Mouse (Mus musculus): ENCODE results near the gene Tmem121. TPM values are rescaled to one million over a fixed set of nuclear protein-coding genes. Genes with fewer than 3 reads are reported as not detected.

Tmem121 gene
- polyA plus RNA-seq, 1 experiment from 2014 or later, result 6.7 TPM

DNA sequence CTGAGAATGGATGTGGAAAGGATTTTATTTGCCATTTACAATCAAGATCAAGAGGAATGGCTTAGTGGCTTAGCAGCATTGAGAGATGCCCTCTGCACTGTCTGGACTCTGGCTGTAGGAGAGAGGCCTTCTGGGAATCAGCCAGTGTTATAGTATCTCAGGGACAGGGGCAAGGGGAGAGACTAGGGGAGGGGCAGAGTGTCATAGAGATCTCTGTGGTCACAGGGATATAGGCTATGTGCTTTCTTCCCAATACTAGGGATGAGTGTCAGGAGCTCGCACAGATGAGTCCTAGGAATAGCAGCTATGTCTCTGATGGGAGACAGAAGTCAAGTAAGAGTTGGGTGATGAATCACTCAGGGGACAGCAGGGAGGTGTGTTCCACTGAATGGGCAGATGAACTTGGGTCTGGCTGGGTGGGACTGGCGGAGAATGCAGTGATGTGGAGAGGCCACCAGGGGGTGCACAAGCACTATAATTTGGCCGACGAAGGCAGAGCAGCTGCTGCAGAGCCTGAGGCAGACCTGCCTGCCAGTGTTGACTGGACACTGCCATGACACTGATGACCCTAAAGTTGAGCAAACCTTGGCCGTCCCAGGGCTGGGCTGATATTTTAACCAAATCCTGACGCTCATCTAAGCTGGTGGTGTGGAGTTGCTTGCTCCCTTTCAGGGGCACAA is 30.1 kb downstream of the Tmem121 start:
- Histone ChIP-seq H3K36me3 (no peaks in the 10 kb centered on the region), H3K27me3 (replicated peaks) (no peaks in the 10 kb centered on the region), H3K27ac (no peak overlapping the region), H3K9me3 (no peaks in the 10 kb centered on the region), H3K4me3 (replicated peaks) (no peak overlapping the region), H3K4me1 (replicated peaks) (no peaks in the 10 kb centered on the region), H3K4me2 (replicated peaks) (no peak overlapping the region), H3K9ac (no peak overlapping the region)
- ATAC-seq, result peak; percentile 20; the same call in 1 of the 2 replicates
- WGBS, result 12% methylated on average over 6 of the region's 6 CpGs

DNA sequence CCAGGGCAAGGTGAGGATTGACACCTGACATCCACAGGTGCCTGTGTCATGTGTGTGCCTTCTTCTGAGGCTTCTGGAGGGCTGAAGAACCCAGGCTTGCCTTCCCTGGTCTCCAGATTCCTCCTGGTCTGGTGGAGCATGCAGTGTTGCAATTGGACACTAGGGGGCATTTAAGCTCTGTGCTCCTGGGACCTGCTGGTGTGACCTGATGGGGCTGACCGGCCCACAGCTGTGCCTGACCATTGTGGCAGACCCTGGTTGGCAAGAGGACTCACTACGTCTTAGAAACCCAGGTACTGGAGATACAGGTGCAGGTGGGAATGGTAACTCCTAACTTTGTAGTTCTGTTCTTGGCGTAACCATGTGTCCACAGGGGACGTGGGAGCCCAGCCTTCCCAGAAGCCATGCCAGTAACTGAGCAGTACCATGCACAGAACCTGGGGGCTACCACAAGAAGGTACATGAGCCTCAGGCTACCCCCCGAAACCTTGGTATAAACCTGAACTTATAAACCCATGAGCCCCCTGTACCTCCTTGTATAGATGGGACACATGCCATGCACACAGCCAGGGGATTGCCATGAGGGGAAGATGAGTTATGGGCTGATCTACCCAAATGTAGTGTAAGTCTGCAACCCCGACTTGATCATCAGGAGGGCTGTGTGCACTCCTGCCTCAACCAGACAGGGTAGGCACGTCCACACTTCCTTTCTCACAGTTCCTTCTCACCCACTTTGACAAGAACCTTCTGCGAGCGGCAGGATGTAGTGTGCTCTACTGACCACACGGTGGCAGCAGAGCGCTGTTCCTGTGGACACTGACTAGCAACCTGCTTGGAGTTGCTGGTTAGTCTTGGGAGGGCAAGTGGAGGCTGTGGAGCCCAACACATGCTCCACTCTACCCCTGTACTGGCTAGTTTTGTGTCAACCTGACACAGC is 31.8 kb downstream of the Tmem121 start:
- ATAC-seq, result peak; percentile 32; the same call in 1 of the 2 replicates
- Histone ChIP-seq H3K9me3 (no peaks in the 10 kb centered on the region), H3K4me3 (replicated peaks) (no peak overlapping the region), H3K27me3 (replicated peaks) (no peaks in the 10 kb centered on the region), H3K36me3 (no peaks in the 10 kb centered on the region), H3K4me1 (replicated peaks) (no peaks in the 10 kb centered on the region), H3K9ac (no peak overlapping the region), H3K4me2 (replicated peaks) (no peak overlapping the region), H3K27ac (no peak overlapping the region)
- 29% methylated on average over 11 of the region's 11 CpGs for WGBS

GRCm38 (mm10) chr12:113219867-113220266 is 34.1 kb downstream of the Tmem121 start:
- Histone ChIP-seq H3K36me3 (no peaks in the 10 kb centered on the region), H3K9ac (no peak overlapping the region), H3K4me3 (replicated peaks) (no peak overlapping the region), H3K27ac (no peak overlapping the region), H3K9me3 (no peaks in the 10 kb centered on the region), H3K4me2 (replicated peaks) (no peak overlapping the region), H3K4me1 (replicated peaks) (no peaks in the 10 kb centered on the region), H3K27me3 (replicated peaks) (no peaks in the 10 kb centered on the region)
- peak; percentile 18; the same call in 1 of the 2 replicates for ATAC-seq
- WGBS, result 57% methylated on average over 4 of the region's 4 CpGs

DNA sequence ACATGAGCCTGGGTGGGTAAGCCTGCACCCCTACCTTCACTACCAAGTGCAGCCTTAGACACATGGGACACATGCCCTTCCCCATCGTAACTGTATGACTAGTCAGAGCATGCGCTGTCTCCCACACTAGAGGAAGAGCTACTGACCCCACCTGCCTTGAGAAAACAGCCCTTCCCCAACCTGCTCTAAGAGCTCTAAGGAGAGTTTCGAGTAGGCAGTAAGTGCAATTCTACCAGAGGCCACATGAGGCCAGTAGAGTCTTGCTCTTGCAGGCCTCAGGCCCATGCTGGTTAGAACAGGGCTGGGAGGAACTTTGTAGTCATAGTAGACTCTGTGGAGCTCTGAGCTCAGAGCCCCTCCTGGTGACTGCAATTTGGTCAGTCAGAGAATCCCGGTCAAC is 34.7 kb downstream of the Tmem121 start:
- WGBS, result 43% methylated on average over 4 of the region's 4 CpGs
- no peaks in the 10 kb centered on the region for H3K36me3 ChIP-seq

DNA sequence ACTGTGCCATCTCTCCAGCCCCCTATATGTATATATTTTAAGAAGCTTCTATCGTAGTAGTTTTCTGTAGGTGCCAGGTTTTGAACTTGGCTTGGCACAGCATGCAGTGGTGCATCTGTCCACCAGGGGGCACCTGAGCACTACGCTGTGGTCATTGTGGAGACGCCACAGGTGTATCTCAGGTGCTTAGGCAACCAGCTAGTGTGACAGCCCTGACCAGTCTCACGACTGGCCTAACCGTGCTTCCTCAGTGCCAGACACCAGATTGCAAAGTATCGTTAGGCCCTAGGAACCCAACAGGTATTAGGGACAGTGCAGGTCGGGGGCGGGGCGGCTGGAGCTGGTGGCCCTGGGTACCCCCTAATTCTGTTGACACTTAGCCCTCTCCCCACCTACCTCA is 35.6 kb downstream of the Tmem121 start:
- no peaks in the 10 kb centered on the region for H3K36me3 ChIP-seq
- no peak overlapping the region for H3K9ac ChIP-seq
- 78% methylated on average over 9 of the region's 9 CpGs for WGBS
- H3K4me1 ChIP-seq (replicated peaks), result no peaks in the 10 kb centered on the region
- H3K4me2 ChIP-seq (replicated peaks), result no peak overlapping the region
- no peak overlapping the region for H3K4me3 ChIP-seq (replicated peaks)
- ATAC-seq, result no peak
- no peaks in the 10 kb centered on the region for H3K27me3 ChIP-seq (replicated peaks)
- no peaks in the 10 kb centered on the region for H3K9me3 ChIP-seq
- H3K27ac ChIP-seq, result no peak overlapping the region

More for the DNA sequence above, 34.7 kb downstream of the Tmem121 start:
- Histone ChIP-seq H3K27ac (no peak overlapping the region), H3K4me3 (replicated peaks) (no peak overlapping the region), H3K4me2 (replicated peaks) (no peak overlapping the region), H3K4me1 (replicated peaks) (no peaks in the 10 kb centered on the region), H3K9me3 (no peaks in the 10 kb centered on the region), H3K27me3 (replicated peaks) (no peaks in the 10 kb centered on the region), H3K9ac (no peak overlapping the region)
- peak; percentile 38 for ATAC-seq

DNA sequence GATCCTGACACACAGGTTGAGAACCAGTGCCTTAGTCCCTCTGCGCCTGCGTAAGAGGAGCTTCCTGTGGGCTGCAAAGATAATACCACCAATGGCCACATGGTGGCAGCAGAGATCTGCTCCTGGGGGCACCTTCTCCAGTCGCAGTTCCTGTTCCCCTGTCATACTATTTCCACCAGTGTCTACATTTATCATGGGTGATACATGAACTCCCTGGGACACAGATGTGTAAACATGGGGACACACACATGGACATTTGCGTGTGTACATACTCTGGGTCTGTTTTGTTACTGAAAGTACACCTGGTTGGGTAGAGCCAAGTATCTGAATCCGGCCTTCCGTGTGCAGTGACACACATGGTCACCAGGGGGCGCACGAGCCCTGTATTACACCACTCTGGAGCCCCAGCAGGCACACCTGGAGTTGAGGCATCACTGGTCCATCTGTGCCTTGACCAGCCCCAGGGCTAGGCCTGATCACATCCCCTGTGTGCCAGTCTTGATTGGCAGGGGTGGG is 36.4 kb downstream of the Tmem121 start:
- Histone ChIP-seq H3K27ac (no peak overlapping the region), H3K4me3 (replicated peaks) (no peak overlapping the region), H3K36me3 (no peaks in the 10 kb centered on the region), H3K9me3 (no peaks in the 10 kb centered on the region), H3K9ac (no peak overlapping the region), H3K4me2 (replicated peaks) (peak overlapping the region; percentile 12; the same call in 1 of the 2 replicates), H3K4me1 (replicated peaks) (no peaks in the 10 kb centered on the region), H3K27me3 (replicated peaks) (no peaks in the 10 kb centered on the region)
- ATAC-seq, result peak; percentile 68
- 16% methylated on average over 8 of the region's 8 CpGs for WGBS

DNA sequence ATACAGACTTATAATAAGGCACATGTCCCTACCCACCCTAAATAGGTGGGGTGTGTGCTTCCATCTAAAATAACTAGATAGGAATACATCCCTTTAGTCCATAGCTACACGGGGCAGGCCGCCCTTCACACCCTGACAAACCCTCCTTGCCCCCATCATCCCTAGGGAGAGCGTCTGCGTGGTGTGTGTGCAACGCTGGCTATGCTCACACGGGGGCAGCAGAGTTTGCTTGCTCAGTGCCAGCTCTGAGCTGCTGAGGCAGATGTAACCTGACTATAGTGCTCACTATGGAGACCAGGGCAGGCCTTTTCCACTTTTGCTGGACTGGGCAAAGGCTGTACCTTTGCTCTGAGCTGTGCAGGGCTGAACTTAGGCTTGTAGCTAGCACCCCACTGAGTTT is 37.0 kb downstream of the Tmem121 start:
- no peaks in the 10 kb centered on the region for H3K36me3 ChIP-seq
- no peak overlapping the region for H3K27ac ChIP-seq
- no peak overlapping the region for H3K4me2 ChIP-seq (replicated peaks)
- H3K9me3 ChIP-seq, result no peaks in the 10 kb centered on the region
- H3K9ac ChIP-seq, result no peak overlapping the region
- H3K27me3 ChIP-seq (replicated peaks), result no peaks in the 10 kb centered on the region
- H3K4me3 ChIP-seq (replicated peaks), result no peak overlapping the region
- H3K4me1 ChIP-seq (replicated peaks), result no peaks in the 10 kb centered on the region
- WGBS, result 38% methylated on average over 6 of the region's 6 CpGs
- peak; percentile 39 for ATAC-seq

- H3K9me3 ChIP-seq, result no peaks in the 10 kb centered on the region
- H3K9ac ChIP-seq, result no peak overlapping the region
- 69% methylated on average over 5 of the region's 5 CpGs for WGBS
- no peaks in the 10 kb centered on the region for H3K4me1 ChIP-seq (replicated peaks)
- no peaks in the 10 kb centered on the region for H3K27me3 ChIP-seq (replicated peaks)
- no peak overlapping the region for H3K27ac ChIP-seq
- no peak overlapping the region for H3K4me3 ChIP-seq (replicated peaks)
- no peak overlapping the region for H3K4me2 ChIP-seq (replicated peaks)
- no peak for ATAC-seq
- no peaks in the 10 kb centered on the region for H3K36me3 ChIP-seq
Observed at GRCm38 (mm10) chr12:113224206-113224605, 38.5 kb downstream of the Tmem121 start.

- Histone ChIP-seq H3K27me3 (replicated peaks) (no peaks in the 10 kb centered on the region), H3K4me3 (replicated peaks) (no peak overlapping the region), H3K9ac (no peak overlapping the region), H3K9me3 (no peaks in the 10 kb centered on the region), H3K4me1 (replicated peaks) (no peaks in the 10 kb centered on the region), H3K27ac (no peak overlapping the region), H3K36me3 (no peaks in the 10 kb centered on the region), H3K4me2 (replicated peaks) (no peak overlapping the region)
- ATAC-seq, result no peak
- WGBS, result 90% methylated on average over 6 of the region's 6 CpGs
Observed at GRCm38 (mm10) chr12:113224687-113225091, 39.0 kb downstream of the Tmem121 start.

DNA sequence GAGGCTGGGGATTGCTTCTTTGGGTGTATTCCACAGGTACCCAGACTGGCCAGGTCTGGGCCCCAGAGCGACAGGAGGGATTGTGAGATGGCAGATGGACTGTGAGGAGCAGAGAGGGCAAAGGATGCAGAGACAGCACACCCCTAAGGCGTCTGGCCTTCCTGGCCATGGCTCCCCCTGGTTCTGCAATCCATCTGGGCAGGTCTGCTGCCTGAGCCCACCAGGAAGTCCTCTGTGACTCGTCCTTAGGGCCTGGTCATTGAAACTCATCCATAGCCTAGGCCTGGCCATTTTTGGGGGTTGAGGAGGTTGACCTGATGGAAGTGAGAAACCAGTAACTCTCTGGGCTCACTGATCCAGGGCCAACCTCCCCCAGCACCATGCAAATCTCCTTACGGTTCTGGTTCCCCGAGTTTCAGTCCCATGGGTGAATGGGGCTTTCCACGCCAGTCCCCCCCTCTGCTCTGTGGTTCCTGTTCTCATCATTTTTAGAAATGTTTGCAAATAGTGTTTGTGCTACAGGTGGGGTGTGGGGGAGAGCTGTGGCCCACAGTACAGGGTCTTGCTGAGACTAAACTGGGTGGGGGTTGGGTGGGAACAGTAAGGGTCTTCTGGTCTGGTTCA is 42.4 kb downstream of the Tmem121 start:
- no peaks in the 10 kb centered on the region for H3K9me3 ChIP-seq
- no peaks in the 10 kb centered on the region for H3K27me3 ChIP-seq (replicated peaks)
- no peaks in the 10 kb centered on the region for H3K4me1 ChIP-seq (replicated peaks)
- no peaks in the 10 kb centered on the region for H3K36me3 ChIP-seq
- no peak overlapping the region for H3K9ac ChIP-seq
- no peak for ATAC-seq
- H3K4me3 ChIP-seq (replicated peaks), result no peak overlapping the region
- no peak overlapping the region for H3K4me2 ChIP-seq (replicated peaks)
- no peak overlapping the region for H3K27ac ChIP-seq
- WGBS, result 74% methylated on average over 6 of the region's 6 CpGs

- Histone ChIP-seq H3K4me3 (replicated peaks) (no peak overlapping the region), H3K9me3 (no peaks in the 10 kb centered on the region), H3K4me2 (replicated peaks) (no peak overlapping the region), H3K36me3 (no peaks in the 10 kb centered on the region), H3K27ac (no peak overlapping the region), H3K9ac (no peak overlapping the region), H3K27me3 (replicated peaks) (no peaks in the 10 kb centered on the region), H3K4me1 (replicated peaks) (no peaks in the 10 kb centered on the region)
- no peak for ATAC-seq
- 78% methylated on average over 4 of the region's 4 CpGs for WGBS
Observed at GRCm38 (mm10) chr12:113230741-113231140, 45.0 kb downstream of the Tmem121 start.
